ENCODE assay signal across 8 mouse cellular contexts in genomic region chr1:155212936-155213774, GRCm38 (mm10). TPM values are rescaled to one million over a fixed set of nuclear protein-coding genes. Genes with fewer than 3 reads are reported as not detected.
A peak's percentile ranks its signal among the peaks of the same experiment; 100 is the strongest.
DNase-seq lines count a peak whose midpoint lies in the region; ATAC-seq and TF ChIP-seq lines count a peak whose summit lies in the region.

No protein-coding gene starts in this region.

- H3K36me3 ChIP-seq in heart, embryonic 16.5 days (ENCODE audit: control insufficient read depth, insufficient read depth), result peaks cover 24% of the 10 kb centered on the region
- H3K36me3 ChIP-seq in limb, embryonic 13.5 days, result peaks cover 20% of the 10 kb centered on the region

- no peak overlapping the region for H3K4me2 ChIP-seq in heart, embryonic 16.5 days (ENCODE audit: low read depth, low read length)
- H3K4me2 ChIP-seq in limb, embryonic 13.5 days (replicated peaks), result no peak overlapping the region; the same call in 1 of the 2 replicates

- no peak for DNase-seq in layer of hippocampus, adult 2 months (ENCODE audit: low spot score in 2 of 2)
- DNase-seq in layer of hippocampus, adult 11-12 months (ENCODE audit: low spot score), result no peak
- DNase-seq in embryo, embryonic 10.5 days (ENCODE audit: low spot score), result peak; percentile 73
- no peak for DNase-seq in liver
- DNase-seq in frontal cortex, postnatal 14 days (ENCODE audit: low spot score in 2 of 2), result no peak

- TF ChIP-seq CTCF in layer of hippocampus, adult 2 months (conservative IDR thresholded peaks at IDR 0.05), result no peak

- H3K27me3 ChIP-seq in heart, embryonic 16.5 days (ENCODE audit: control insufficient read depth, insufficient read depth, low read length), result no peaks in the 10 kb centered on the region
- no peaks in the 10 kb centered on the region for H3K27me3 ChIP-seq in limb, embryonic 13.5 days

- H3K4me1 ChIP-seq in heart, embryonic 16.5 days (ENCODE audit: control insufficient read depth, insufficient read depth, low read length), result peaks cover 43% of the 10 kb centered on the region
- H3K4me1 ChIP-seq in limb, embryonic 13.5 days, result peaks cover 75% of the 10 kb centered on the region

- peak overlapping the region; percentile 61 for H3K9ac ChIP-seq in heart, embryonic 16.5 days (ENCODE audit: low read length)
- 0 out of 2 replicates have a peak overlapping the region, but pooled peaks have one; percentile 10 for H3K9ac ChIP-seq in limb, embryonic 13.5 days

- WGBS in heart, embryonic 16.5 days, result 28% methylated on average over 18 of the region's 18 CpGs
- WGBS in limb, embryonic 13.5 days, result 16% methylated on average over 18 of the region's 18 CpGs

- peak; percentile 26 for ATAC-seq in heart, embryonic 16.5 days (replicated peaks; ENCODE audit: extremely low read depth, insufficient read depth, low FRiP score)
- no peak for ATAC-seq in limb, embryonic 13.5 days (ENCODE audit: low FRiP score, low read depth)
- ATAC-seq in monocyte, adult 5-6 weeks (replicated peaks; ENCODE audit: insufficient number of reproducible peaks, low FRiP score, low TSS enrichment, poor library complexity, severe bottlenecking), result no peak

- H3K9me3 ChIP-seq in heart, embryonic 16.5 days (replicated peaks; ENCODE audit: control insufficient read depth, low read length), result no peaks in the 10 kb centered on the region
- H3K9me3 ChIP-seq in limb, embryonic 13.5 days, result no peaks in the 10 kb centered on the region

- no peak overlapping the region; the same call in 1 of the 2 replicates for H3K4me3 ChIP-seq in layer of hippocampus, adult 2 months
- no peak overlapping the region for H3K4me3 ChIP-seq in heart, embryonic 16.5 days (ENCODE audit: low read length)
- H3K4me3 ChIP-seq in limb, embryonic 13.5 days, result no peak overlapping the region

- peak overlapping the region; percentile 80 for H3K27ac ChIP-seq in layer of hippocampus, adult 2 months
- peak overlapping the region; percentile 71 for H3K27ac ChIP-seq in heart, embryonic 16.5 days (ENCODE audit: low read length)
- H3K27ac ChIP-seq in limb, embryonic 13.5 days, result peak overlapping the region; percentile 81

RNA-seq across cellular contexts. Expression of gene BC034090, which starts 31.1 kb away (rescaled TPM):
- 1 to 10 TPM; 7.9 to 8.2 TPM for total RNA-seq in layer of hippocampus, adult 2 months (2021)
- polyA plus RNA-seq in heart, embryonic 16.5 days (2015; fragmentation: Nextera tagmentation; extraction: Ambion mirVana), result 9.1 and 10.9 TPM in 2 replicates
- polyA plus RNA-seq in limb, embryonic 13.5 days (2015; fragmentation: Nextera tagmentation; extraction: Ambion mirVana), result 8.5 and 9.1 TPM in 2 replicates
- total RNA-seq in monocyte, adult 5-6 weeks (2017), result 0.48 TPM in 1 of 3 replicates, not detected in the others

RNA-seq across cellular contexts. Expression of gene Stx6, which starts 54.6 kb away (rescaled TPM):
- total RNA-seq in layer of hippocampus, adult 2 months (2021), result 100 to 1,000 TPM; 124 to 129 TPM
- polyA plus RNA-seq in heart, embryonic 16.5 days (2015; fragmentation: Nextera tagmentation; extraction: Ambion mirVana), result 53.4 and 54.0 TPM in 2 replicates
- polyA plus RNA-seq in limb, embryonic 13.5 days (2015; fragmentation: Nextera tagmentation; extraction: Ambion mirVana), result 89.3 and 98.1 TPM in 2 replicates
- total RNA-seq in monocyte, adult 5-6 weeks (2017), result 54.9 to 89.5 TPM (median 66.6 TPM) in 3 replicates
